Mouse (Mus musculus): ENCODE measurements at regions not wholly inside any gene's neighbourhood (a gene's known extent, or its start where the extent isn't known, plus 50 kb on each side); places are given as distances from the start of the nearest gene placed in this dataset.

DNA sequence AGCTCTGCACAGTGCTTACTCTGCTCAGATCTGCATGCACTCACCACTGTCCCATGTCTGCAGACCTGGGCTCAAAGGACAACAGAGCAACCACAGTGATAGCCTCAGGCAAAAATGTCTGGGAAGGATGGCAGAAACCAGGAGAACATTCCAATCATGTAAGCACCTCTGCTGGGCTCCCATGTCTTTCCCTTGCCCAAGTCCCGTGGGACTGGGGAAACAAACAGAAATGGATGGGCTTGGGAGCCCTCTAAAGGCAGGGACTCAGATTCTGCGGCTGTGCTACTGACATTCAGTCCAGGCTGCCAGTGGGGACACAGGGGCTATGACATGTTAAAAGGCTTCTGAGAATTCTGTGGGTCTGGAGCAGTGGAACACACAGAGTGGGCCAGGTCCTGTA, 128.8 kb upstream of the Dock1 start:
- DNase-seq = no peak

DNA sequence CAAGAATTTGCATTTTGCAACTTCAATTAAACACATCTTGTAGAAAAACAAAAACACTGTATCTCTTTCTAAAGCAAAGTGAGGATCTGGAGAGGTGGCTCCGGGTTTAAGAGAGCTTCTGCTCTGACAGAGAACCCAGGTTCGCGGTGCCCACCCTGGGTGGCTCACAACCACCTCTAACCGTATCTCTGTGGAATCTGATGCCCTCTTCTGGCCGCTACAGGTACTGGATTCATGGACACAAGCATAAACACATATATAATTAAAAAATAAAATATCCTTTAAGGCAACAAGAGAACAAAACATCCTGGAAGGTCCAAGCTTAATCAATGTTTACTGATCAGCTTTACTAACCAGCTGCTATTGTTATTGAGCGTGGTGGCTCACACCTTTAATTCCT, 124.3 kb upstream of the Dock1 start:
- DNase-seq = no peak

DNA sequence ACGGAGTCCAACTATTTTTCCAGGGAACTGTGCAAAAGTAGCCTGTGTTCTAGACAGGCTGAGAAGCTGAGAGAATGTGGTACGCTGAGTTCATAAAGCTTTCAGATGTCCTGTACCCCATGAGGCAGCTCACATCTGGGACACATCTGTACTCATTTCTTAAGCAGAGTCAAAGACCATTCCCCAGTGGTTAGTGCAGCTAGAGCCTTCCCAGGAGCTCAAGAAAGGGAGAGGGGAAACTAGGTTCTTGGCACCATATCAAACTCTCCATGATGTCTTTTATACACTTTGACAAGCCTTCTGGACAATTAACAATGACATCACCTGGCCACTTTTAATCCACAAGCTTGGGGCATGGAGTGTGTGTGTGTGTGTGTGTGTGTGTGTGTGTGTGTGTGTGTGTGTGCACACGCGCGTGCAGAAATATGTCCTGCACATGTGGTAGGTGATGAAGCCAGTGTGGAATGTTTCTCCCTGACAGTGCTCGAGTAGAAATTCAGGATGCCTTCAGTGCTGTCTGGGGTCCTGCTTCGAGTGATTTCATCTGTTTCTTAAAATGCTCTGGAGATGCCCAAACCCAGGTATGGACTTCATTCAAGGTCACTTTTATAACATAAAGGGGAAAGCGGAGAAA, 121.1 kb upstream of the Dock1 start:
- DNase-seq = no peak

DNA sequence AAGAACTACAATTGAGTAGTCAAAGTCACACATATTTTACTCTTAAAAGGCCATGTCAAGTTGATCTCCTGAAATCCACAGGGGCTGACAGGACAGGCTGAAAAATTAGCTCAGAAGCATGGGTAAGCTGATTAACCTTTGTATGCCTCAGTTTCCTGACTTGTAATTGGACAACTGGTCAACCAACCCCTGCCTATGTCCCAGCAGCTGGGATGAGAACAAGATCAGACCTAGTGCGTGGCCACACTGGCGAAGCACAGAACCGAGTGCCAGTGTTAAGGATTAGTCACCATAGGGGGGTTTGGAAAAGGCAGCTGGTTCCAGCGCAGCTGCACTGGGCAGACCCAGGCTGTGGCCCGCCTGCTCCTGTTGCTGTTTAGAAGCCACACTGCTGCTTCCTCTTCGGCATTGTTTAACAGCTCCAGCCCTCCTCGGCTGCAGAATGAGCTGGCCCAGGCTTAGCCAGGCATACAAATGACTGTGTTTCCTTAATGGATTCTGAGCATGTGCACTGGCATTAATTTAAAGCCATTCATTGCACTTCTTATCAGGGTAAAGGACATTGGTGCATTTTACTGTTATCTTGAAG, 120.1 kb upstream of the Dock1 start:
- no peak for DNase-seq

DNA sequence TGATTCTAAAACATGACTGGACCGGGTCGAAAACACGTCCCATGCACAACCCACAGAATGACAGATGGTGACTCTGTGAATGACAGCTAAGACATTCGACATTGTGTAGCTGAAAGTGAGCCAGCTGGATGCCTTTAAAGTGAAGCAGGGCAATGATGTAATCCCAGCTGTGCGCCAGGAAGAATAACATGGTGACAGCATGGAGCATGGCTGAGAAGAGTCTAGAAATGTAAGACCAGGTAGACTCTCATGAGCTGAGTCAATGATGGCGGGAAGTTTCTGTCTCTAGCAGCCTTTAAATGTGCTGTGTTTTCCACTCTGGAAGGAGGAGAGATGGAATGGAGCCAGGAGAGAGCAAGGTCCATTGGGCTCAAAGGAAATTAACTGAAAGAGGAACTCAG, 118.4 kb upstream of the Dock1 start:
- no peak for DNase-seq

DNA sequence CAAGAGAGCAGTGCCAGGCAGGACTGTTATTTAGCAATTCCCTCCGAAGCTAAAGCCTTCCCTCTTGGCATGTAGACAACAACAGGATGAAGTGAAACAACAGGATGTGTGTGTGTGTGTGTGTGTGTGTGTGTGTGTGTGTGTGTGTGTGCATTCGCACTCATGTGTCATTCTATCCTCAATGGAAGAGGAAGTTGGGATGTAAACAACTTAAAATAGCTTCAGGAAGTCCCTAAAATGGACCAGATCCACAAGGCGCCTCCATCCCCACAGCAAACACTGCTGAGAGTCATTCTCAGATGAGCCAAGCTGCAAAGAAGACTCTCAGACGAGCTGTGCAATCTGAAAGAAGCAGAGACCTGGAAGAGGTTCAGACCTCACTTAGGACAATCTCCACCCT, 114.4 kb upstream of the Dock1 start:
- no peak for DNase-seq

DNA sequence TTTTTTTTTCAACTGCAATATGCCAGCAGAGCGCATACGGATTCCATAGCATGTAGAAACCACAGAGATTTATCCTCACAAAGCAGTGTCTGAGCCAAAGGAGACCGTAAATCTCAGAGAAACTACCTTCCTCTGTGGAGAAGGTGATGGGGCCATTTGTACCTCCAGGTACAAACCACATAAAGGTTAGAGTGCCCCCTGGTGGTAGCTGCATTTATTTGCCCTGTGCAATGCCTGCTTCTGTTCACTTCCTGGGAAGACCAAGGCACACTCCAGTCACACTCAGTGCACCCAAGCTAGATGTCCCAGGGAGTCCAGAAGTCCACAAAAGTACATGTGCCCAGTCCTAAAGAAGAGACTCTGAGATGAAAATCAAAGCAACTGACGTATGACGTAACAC, 104.1 kb upstream of the Dock1 start:
- peak; percentile 53 for DNase-seq

DNA sequence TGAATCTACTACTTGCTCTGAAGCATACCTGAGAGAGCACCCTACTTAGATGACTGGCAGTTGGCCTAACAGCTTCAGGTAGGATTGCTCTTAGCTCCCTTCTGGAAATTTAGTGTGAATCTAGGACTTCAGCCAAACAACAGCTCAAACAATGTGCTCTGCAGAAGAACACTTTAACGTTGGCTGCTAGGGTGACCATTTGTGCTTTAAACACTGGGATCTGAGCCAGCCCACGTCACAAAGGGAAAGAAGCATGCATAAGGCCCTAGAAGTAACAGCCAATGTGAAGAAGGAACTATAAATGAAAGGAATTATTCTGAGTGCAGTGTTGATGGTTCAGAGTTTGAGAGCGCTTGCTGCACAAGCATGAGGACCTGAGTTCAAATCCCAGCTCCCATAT, 101.2 kb upstream of the Dock1 start:
- no peak for DNase-seq

DNA sequence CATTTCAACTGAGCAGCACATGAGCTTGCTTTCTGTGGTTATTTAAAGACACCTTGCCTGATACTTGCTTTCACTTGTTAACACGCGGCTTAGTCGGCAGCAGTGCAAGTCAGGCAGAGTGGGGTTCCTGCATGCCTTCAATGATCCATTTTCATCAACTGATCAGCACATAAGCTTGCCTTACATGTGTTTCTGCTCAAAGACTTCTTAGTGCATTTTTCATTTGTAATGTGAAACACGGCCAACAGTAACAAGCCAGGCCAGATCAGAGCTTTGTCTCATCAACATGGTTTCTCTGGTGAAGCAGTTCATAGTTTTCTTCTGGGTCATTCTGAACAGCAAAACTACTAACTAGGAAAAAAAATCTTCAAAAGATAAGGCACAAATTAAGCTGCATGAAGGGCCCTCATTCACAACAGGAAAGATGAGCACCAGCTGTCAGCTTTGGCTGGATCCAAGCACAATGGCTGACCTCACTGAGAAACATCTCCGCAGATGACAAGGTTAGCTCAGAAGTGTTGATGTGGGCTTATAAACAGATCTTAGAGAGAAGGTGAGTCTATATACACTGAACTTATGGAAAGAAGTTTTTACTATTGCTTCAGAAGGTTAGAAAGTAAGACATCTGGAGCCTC, 100.2 kb upstream of the Dock1 start:
- no peak for DNase-seq

DNA sequence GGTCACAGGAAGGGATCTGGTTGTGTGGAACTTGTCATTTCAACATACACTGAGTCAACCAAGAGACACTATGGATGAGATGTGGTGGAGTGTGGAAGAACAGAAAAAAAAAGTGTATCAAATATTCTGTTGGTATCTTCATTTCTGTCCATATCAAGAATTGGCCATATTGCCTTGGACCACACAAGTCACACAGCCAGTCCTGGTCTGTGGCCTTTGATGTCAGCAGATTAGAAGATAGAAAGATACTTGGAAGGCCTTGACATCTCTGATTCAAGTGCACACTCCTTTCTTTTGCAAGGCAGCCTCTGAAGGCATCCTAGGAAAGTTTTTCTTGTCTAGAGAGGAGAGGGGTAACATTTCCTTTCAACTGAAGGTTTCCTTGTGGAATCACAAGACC, 88.7 kb upstream of the Dock1 start:
- DNase-seq = no peak

DNA sequence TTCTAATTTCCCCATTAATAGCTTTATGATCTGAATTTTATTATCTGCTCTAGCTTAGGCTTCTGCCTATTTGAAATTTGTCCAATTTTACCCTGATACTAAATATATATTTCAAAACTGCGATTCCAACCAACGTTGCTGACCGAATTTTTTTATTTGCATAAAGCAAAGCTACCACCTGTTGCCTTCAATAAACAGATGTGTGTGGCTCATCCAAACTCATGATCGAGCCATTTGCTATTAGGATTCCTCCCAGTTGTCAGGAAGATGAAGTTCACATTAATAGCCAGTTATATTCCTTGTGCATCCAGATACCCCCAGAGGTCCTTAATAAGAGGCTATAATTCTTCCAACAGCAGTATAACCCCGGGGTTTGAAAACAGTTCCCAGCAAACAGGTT, 85.0 kb upstream of the Dock1 start:
- DNase-seq = no peak

DNA sequence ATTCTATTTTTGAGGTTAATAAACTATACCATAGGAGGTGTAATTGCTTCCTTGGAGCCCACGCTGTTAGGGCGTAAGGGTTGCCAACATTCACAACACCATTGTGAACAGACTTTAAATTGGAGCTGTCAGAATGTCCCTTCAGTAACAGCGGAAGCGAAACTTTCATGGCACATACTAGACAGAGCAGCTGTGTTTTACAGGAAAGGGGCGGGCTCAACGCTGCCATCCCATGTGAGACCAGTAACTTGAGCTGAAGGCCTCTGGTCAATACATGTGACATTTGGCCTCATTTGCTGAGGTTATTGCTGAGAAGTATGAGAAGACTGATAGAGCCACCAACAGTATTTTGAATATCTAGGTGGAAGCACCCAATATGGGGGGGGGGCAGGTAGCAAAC, 83.5 kb upstream of the Dock1 start:
- DNase-seq = no peak

DNA sequence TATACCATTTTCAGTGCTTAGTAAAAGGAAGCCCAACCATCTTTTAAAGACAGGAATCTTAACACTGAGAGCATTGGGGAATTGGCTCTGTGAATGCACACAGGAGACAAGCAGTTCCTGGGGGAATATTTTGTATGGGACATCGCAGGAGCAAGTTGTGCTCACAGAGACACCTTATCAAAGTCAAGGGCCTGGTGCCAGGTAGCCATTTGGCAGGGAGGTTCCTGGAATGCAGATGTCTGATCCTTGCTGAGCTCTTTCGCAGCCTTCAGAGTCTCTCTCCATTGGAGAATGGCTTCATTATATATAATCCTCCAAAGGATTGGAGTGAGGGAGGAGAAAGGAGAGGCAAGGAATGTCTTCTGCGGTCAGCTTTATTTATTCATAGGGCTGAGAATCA, 62.6 kb upstream of the Dock1 start:
- DNase-seq = no peak

DNA sequence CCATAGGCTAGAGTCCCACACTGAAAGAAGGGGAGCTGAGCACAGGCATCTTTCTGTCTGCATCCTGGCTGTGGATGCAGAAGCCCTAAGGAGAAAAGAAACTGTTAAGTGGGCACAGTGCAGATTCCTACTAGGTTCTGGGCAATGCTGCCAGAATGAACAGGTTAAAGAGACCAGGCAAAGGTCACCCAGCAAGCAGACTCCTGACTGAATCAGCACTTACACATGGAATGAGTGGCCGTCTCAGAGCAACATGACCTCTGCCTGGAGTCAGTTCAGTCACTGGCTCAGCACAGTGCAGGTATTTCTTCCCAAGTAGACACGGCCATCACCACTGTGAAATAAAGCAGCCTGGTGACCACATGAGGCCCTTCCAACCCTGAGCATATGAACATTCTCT, 60.3 kb upstream of the Dock1 start:
- DNase-seq = no peak

DNA sequence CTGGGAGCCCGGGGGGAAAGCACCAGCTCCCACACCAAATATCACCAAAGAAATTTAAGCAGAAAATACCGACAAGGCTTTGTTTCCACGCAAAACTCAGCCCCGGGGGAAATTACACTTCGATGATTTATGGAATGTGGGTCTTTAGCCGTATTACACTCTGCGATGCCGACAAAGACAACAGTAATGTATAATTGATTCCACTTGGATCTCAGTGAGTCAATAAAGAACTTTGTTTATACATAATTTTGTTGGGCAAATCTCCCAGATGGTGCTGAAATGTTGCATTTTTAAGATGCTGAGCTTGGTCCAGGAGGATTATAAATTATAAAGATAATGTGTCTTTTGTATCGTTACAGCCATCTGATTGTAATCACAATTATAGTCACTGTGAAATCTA, 59.1 kb upstream of the Dock1 start:
- no peak for DNase-seq

DNA sequence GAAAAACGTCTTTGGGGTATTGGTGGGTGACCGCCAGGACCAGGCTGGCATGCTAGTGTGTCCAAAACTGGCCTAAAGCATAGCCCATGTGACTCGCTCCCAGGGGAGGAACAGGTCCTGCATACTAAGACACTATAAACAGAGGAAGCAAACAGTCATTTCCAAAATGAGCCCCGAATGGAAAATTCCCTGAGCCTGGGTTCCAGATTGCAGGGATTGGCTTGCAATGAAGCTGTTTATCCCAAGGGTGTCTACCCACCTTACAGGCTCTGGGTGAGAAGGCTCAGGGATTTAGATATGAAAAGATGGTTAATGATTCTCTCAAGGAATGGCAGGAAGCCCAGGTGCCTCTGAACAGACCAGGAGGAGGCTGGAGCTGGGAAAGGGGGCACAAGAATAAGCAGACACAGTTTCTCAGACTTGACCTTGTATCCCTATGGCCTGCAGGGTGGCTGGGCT, 58.2 kb upstream of the Dock1 start:
- no peak for DNase-seq

DNA sequence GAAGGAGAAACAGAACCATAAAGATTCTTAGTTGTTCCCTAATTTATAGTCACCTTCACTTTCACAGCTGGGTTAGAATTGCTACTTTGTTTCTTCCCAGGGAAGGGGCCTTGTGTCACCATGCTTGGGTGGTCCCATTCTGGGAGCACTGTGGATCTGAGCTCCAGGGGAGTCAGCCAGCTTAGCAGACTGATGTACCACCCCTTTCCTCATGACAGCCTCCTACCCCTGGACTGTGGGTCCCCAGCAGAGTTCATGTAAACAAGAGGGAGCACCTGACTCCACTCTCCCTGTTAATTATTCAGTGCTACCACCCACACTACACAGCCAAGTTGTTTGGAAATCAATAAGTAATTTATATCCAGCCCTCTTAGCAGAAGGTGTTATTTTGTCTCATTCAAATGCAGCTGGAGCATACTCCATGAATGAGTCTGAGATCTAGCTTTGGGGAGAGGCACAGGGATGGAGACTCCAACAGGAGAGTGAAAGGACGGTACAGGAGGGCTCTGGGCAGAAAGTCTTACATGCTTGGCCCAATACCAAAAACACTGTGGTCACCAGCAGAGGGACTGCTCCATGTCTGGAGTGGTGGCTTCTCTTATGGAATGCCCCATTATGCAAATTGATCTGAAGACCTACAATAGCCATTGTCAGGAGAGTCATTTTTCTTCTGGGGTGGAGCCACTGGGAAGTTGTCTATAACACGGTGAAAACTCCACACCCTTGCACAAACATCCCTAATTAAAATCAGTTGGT, 51.1 kb upstream of the Dock1 start:
- no peak for DNase-seq

DNA sequence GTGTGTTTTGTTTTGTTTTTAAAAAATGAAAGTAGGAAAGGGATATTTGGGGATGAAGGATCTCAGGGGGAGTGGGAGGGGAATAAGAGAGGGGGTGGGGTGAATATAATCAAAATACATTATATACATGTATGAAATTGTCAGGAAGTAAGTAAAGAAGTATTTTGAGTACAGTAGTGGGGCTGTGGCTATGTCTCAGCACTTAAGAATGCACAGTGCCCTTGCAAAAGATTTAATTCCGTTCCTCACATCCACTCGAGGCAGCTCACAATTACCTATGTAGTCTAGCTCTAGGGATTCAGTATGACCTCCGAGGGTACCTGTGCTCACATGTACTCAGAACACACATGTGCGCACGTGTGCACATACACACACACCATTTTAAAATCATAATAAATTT, 50.4 kb upstream of the Dock1 start:
- no peak for DNase-seq

Measured in thymus, postnatal 14 days (tissue).